Mouse (Mus musculus) ovary, adult 18-20 months (tissue): Measurements from ENCODE around the gene Trir.
A peak's percentile ranks its signal among the peaks of the same experiment; 100 is the strongest.

Source experiments
- DNase-seq: peaks from one replicate; pipeline ENCODE4 v3.0.0; 2022; ENCODE audit warnings: low spot score, mixed read lengths

The Trir gene

GRCm38 (mm10) chr8:85036718-85037365, 10.2 kb downstream of the Trir start, which contains the start of gene Tnpo2:
Tnpo2 (plus strand) TSS chr8:85036915.
- DNase-seq, result peak; percentile 92

GRCm38 (mm10) chr8:85037366-85037680, 10.7 kb downstream of the Trir start:
- no peak for DNase-seq

GRCm38 (mm10) chr8:85037681-85038531, 11.3 kb downstream of the Trir start:
- no peak for DNase-seq

GRCm38 (mm10) chr8:85043619-85044018, 17.0 kb downstream of the Trir start:
- no peak for DNase-seq

GRCm38 (mm10) chr8:85057367-85057766, 30.7 kb downstream of the Trir start:
- no peak for DNase-seq

GRCm38 (mm10) chr8:85059879-85060616, 33.4 kb downstream of the Trir start, which contains the start of gene Fbxw9:
Fbxw9 (plus strand) TSS chr8:85060055.
- DNase-seq, result peak; percentile 75

- no peak for DNase-seq
These were observed 36.0 kb downstream of the Trir start for GRCm38 (mm10) chr8:85062603-85063002.

GRCm38 (mm10) chr8:85065213-85065612, 38.6 kb downstream of the Trir start:
- DNase-seq, result no peak

GRCm38 (mm10) chr8:85067155-85067554, 40.5 kb downstream of the Trir start:
- DNase-seq, result no peak

- DNase-seq, result no peak
These were observed 41.4 kb downstream of the Trir start, which contains the start of gene Gm5741 for GRCm38 (mm10) chr8:85067982-85068381. Gm5741 (minus strand) TSS chr8:85067982.

GRCm38 (mm10) chr8:85071041-85071440, 44.4 kb downstream of the Trir start:
- DNase-seq, result no peak

- DNase-seq, result peak; percentile 84
These were observed 45.1 kb downstream of the Trir start, which contains the start of gene Dhps for GRCm38 (mm10) chr8:85071514-85072281. Dhps (plus strand) TSS chr8:85071757.

GRCm38 (mm10) chr8:85072364-85072929, 45.8 kb downstream of the Trir start:
- DNase-seq, result no peak

- no peak for DNase-seq
These were observed 46.5 kb downstream of the Trir start for GRCm38 (mm10) chr8:85073041-85073612.

- DNase-seq, result no peak
These were observed 47.5 kb downstream of the Trir start for GRCm38 (mm10) chr8:85074167-85074566.

GRCm38 (mm10) chr8:85074617-85075016, 48.0 kb downstream of the Trir start:
- no peak for DNase-seq

GRCm38 (mm10) chr8:85076001-85076400, 49.4 kb downstream of the Trir start:
- DNase-seq, result no peak

- DNase-seq, result peak; percentile 64
These were observed 50.4 kb downstream of the Trir start for GRCm38 (mm10) chr8:85076993-85077392.
